Mouse (Mus musculus): ENCODE results near the gene Fgd6.

- TF ChIP-seq CTCF (IDR thresholded peaks at IDR 0.05; ENCODE audit: borderline replicate concordance, extremely low read depth, insufficient read depth, insufficient read length) = peak; percentile 6; the same call in 1 of the 2 replicates
- TF ChIP-seq POLR2A (IDR thresholded peaks at IDR 0.05; ENCODE audit: borderline replicate concordance, extremely low read depth, insufficient read depth, insufficient read length, poor library complexity, severe bottlenecking) = no peak
These were observed 111.6 kb downstream of the Fgd6 start for GRCm38 (mm10) chr10:94147391-94147755.
